ENCODE assay signal across 8 mouse cellular contexts in the genomic region with DNA sequence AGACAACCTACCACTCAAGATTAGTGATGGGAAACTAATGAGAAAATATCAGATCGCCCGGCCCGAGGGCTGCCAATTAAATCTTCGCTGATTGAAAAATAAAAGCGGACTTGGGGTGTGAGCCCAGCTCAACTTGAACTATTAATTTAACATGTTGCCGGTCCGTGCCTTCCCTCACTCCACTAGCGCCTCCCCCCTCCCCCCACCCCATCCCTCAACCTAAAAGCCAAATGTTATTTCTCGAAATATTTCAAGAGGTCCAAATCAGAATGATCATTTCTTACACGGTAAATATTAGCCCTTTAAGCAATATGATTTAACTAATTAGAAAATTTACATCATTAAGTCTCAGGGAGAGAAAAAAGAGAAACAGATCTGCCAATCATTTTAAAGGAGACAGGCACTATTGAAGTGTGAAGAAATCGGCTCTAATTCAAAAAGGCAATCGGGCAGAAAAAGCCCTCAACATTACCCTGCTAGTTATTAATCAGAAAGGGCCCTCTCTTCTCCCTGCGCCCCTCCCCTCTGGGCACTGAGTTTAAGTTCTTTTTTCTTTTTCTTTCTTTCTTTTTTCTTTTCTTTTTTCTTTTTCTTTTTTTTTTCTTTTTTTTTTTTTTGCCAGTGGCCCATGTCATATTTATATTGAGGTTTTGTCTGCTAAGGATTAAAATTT.
DNase-seq lines count a peak whose midpoint lies in the region; ATAC-seq and TF ChIP-seq lines count a peak whose summit lies in the region.

No protein-coding gene starts in this region.

- ATAC-seq in hindbrain, embryonic 13.5 days (ENCODE audit: low FRiP score): no peak
- peak; percentile 8; the same call in 1 of the 2 replicates for ATAC-seq in midbrain, embryonic 14.5 days (ENCODE audit: low FRiP score, low TSS enrichment)
- ATAC-seq in inflammation-experienced regulatory T-cells, adult 6 months: no peak

- no peak for DNase-seq in heart, embryonic 10.5 days (ENCODE audit: low spot score)
- no peak for DNase-seq in heart, adult 18-20 months
- DNase-seq in brain, embryonic 14.5 days (ENCODE audit: low read depth): peak; percentile 92
- DNase-seq in midbrain, embryonic 14.5 days: peak; percentile 62
- no peak for DNase-seq in thymus, adult 2 months
- no peak for DNase-seq in lung, postnatal 10 days

- no peaks in the 10 kb centered on the region for H3K36me3 ChIP-seq in heart, embryonic 10.5 days
- no peaks in the 10 kb centered on the region for H3K36me3 ChIP-seq in hindbrain, embryonic 13.5 days
- H3K36me3 ChIP-seq in midbrain, embryonic 14.5 days (ENCODE audit: control insufficient read depth, insufficient read depth, low read length): no peaks in the 10 kb centered on the region
- H3K36me3 ChIP-seq in thymus, adult 2 months (ENCODE audit: control insufficient read depth, insufficient read depth, low read length): no peaks in the 10 kb centered on the region

- 5% methylated on average over 13 of the region's 13 CpGs for WGBS in heart, embryonic 10.5 days
- 2% methylated on average over 13 of the region's 13 CpGs for WGBS in hindbrain, embryonic 13.5 days
- under 1% methylated on average over 13 of the region's 13 CpGs for WGBS in midbrain, embryonic 14.5 days
- 14% methylated on average over 13 of the region's 13 CpGs for WGBS in thymus, adult 2 months

- peaks cover 25% of the 10 kb centered on the region for H3K27me3 ChIP-seq in heart, embryonic 10.5 days (ENCODE audit: insufficient read depth, poor library complexity, severe bottlenecking)
- H3K27me3 ChIP-seq in hindbrain, embryonic 13.5 days: peaks cover 31% of the 10 kb centered on the region; the same call in 1 of the 2 replicates
- H3K27me3 ChIP-seq in midbrain, embryonic 14.5 days (ENCODE audit: control insufficient read depth, insufficient read depth, low read length): peaks cover 32% of the 10 kb centered on the region; the same call in 1 of the 2 replicates
- peaks cover 16% of the 10 kb centered on the region; the same call in 1 of the 2 replicates for H3K27me3 ChIP-seq in thymus, adult 2 months (ENCODE audit: control insufficient read depth, insufficient read depth, low read length)

- peak overlapping the region; percentile 58 for H3K4me3 ChIP-seq in heart, embryonic 10.5 days
- H3K4me3 ChIP-seq in hindbrain, embryonic 13.5 days: peak overlapping the region; percentile 30
- H3K4me3 ChIP-seq in midbrain, embryonic 14.5 days (replicated peaks; ENCODE audit: low read depth, low read length): peak overlapping the region; percentile 27
- no peak overlapping the region for H3K4me3 ChIP-seq in thymus, adult 2 months (ENCODE audit: control insufficient read depth, insufficient read depth, low read length)

- TF ChIP-seq POLR2A in brain, embryonic 14.5 days (IDR thresholded peaks at IDR 0.05; ENCODE audit: borderline replicate concordance, extremely low read depth, insufficient read depth, insufficient read length, poor library complexity, severe bottlenecking): no peak
- no peak for TF ChIP-seq POLR2A in thymus, adult 2 months (IDR thresholded peaks at IDR 0.05; ENCODE audit: control insufficient read depth, extremely low read depth, insufficient read depth, low read length, poor library complexity)

- peak overlapping the region; percentile 17; the same call in 1 of the 2 replicates for H3K27ac ChIP-seq in heart, embryonic 10.5 days
- peak overlapping the region; percentile 86 for H3K27ac ChIP-seq in hindbrain, embryonic 13.5 days
- 0 out of 2 replicates have a peak overlapping the region, but pooled peaks have one; percentile 46 for H3K27ac ChIP-seq in midbrain, embryonic 14.5 days (replicated peaks; ENCODE audit: low read depth, low read length)
- no peak overlapping the region for H3K27ac ChIP-seq in thymus, adult 2 months (ENCODE audit: control insufficient read depth, insufficient read depth, low read length)

- H3K4me1 ChIP-seq in heart, embryonic 10.5 days: peaks cover 43% of the 10 kb centered on the region
- peaks cover 78% of the 10 kb centered on the region for H3K4me1 ChIP-seq in hindbrain, embryonic 13.5 days (replicated peaks)
- peaks cover 32% of the 10 kb centered on the region for H3K4me1 ChIP-seq in midbrain, embryonic 14.5 days (ENCODE audit: control insufficient read depth, insufficient read depth, low read length)
- no peaks in the 10 kb centered on the region; the same call in 1 of the 2 replicates for H3K4me1 ChIP-seq in thymus, adult 2 months (replicated peaks; ENCODE audit: control insufficient read depth, insufficient read depth, low read length)

- no peaks in the 10 kb centered on the region for H3K9me3 ChIP-seq in heart, embryonic 10.5 days
- no peaks in the 10 kb centered on the region for H3K9me3 ChIP-seq in hindbrain, embryonic 13.5 days
- H3K9me3 ChIP-seq in midbrain, embryonic 14.5 days (ENCODE audit: control insufficient read depth, low read length): no peaks in the 10 kb centered on the region

- peak overlapping the region; percentile 55 for H3K9ac ChIP-seq in hindbrain, embryonic 13.5 days
- H3K9ac ChIP-seq in midbrain, embryonic 14.5 days (replicated peaks; ENCODE audit: low read length): no peak overlapping the region

- H3K4me2 ChIP-seq in hindbrain, embryonic 13.5 days: peak overlapping the region; percentile 54
- H3K4me2 ChIP-seq in midbrain, embryonic 14.5 days (ENCODE audit: low read length): peak overlapping the region; percentile 56

- TF ChIP-seq CTCF in brain, embryonic 14.5 days (IDR thresholded peaks at IDR 0.05; ENCODE audit: borderline replicate concordance, extremely low read depth, insufficient read depth, insufficient read length): no peak
- no peak for TF ChIP-seq CTCF in thymus, adult 2 months (IDR thresholded peaks at IDR 0.05; ENCODE audit: borderline replicate concordance, control insufficient read depth, extremely low read depth, insufficient read depth, low read length, poor library complexity)

Comparison
In these comparisons a context has a peak if more than half of its experiments do, and no peak if none do; other contexts are left out.
1. DNase-seq: peak in brain, embryonic 14.5 days (single experiment) and midbrain, embryonic 14.5 days (single experiment); none in heart, embryonic 10.5 days (single experiment), heart, adult 18-20 months (0 of 2), thymus, adult 2 months (single experiment) and lung, postnatal 10 days (single experiment).